Mouse (Mus musculus) MEL (cell line): ENCODE data around the gene Mapk8ip3. TPM values are rescaled to one million over a fixed set of nuclear protein-coding genes. Genes with fewer than 3 reads are reported as not detected.
A peak's percentile ranks its signal among the peaks of the same experiment; 100 is the strongest.

Experiments
- DNase-seq: peaks from one replicate; pipeline ENCODE4 v3.0.0; 2011; ENCODE audit warnings: low read depth, low spot score
- H3K27ac ChIP-seq: 2 replicates; pipeline ENCODE4 v1.5.1; 2012; ENCODE audit warnings: low read depth, mild to moderate bottlenecking, control low read depth, low read length, moderate library complexity; ENCODE audit not compliant: control insufficient read depth
- H3K27me3 ChIP-seq, 2 experiments: fragments of 150-350 bp in 1 of 2; sonication (generic) in 1 of 2; 2 replicates each; pipeline ENCODE4 v1.6.1; 2012; ENCODE audit warnings: low read length in 2 of 2, mild to moderate bottlenecking in 2 of 2, improper control_type of control experiment in 1 of 2, moderate library complexity in 1 of 2; ENCODE audit not compliant: insufficient read depth in 2 of 2, control insufficient read depth in 1 of 2
- H3K36me3 ChIP-seq, 2 experiments: 2 replicates each; pipeline ENCODE4 v1.6.1; 2012 to 2014; ENCODE audit warnings: low read length in 2 of 2, improper control_type of control experiment in 1 of 2, inconsistent platforms in 1 of 2, mild to moderate bottlenecking in 1 of 2; ENCODE audit not compliant: insufficient read depth in 2 of 2, control insufficient read depth in 1 of 2
- H3K4me1 ChIP-seq, 2 experiments: fragments of 150-350 bp in 1 of 2; sonication (generic) in 1 of 2; 2 replicates each; pipeline ENCODE4 v1.6.1; 2012; ENCODE audit warnings: low read length in 2 of 2, improper control_type of control experiment in 1 of 2, mild to moderate bottlenecking in 1 of 2; ENCODE audit not compliant: insufficient read depth in 2 of 2, control insufficient read depth in 1 of 2
- H3K4me3 ChIP-seq, 2 experiments: fragments of 150-350 bp in 1 of 2; sonication (generic) in 1 of 2; 2 replicates each; pipeline ENCODE4 v1.5.1; 2012; ENCODE audit warnings: low read depth in 2 of 2, low read length in 2 of 2, mild to moderate bottlenecking in 2 of 2, moderate library complexity in 2 of 2, control low read depth in 1 of 2, improper control_type of control experiment in 1 of 2; ENCODE audit not compliant: control insufficient read depth in 1 of 2, insufficient read depth in 1 of 2
- H3K79me2 ChIP-seq: 2 replicates; pipeline ENCODE4 v1.6.1; 2012; ENCODE audit warnings: mild to moderate bottlenecking, low read length, moderate library complexity; ENCODE audit not compliant: control insufficient read depth, poor library complexity, insufficient read depth
- H3K9ac ChIP-seq: 2 replicates; pipeline ENCODE4 v1.6.1; 2012; ENCODE audit warnings: low read depth, mild to moderate bottlenecking, control low read depth, low read length, moderate library complexity; ENCODE audit not compliant: control insufficient read depth, poor library complexity, severe bottlenecking
- H3K9me3 ChIP-seq: fragments of 150-350 bp; sonication (generic); replicated peaks from 2 replicates; pipeline ENCODE4 v1.6.1; 2012; ENCODE audit warnings: mild to moderate bottlenecking, low read length, improper control_type of control experiment, moderate library complexity; ENCODE audit not compliant: insufficient read depth
- CHD2 ChIP-seq: IDR thresholded peaks from 2 replicates; pipeline ENCODE4 v1.6.1; 2011; ENCODE audit warnings: low read length, improper control_type of control experiment
- E2F4 ChIP-seq: IDR thresholded peaks from 2 replicates; pipeline ENCODE4 v1.6.1; 2011; ENCODE audit warnings: low read depth, low read length, improper control_type of control experiment, borderline replicate concordance
- EP300 ChIP-seq, 2 experiments: IDR thresholded peaks; 2 replicates each; pipeline ENCODE4 v1.6.1; 2011; ENCODE audit warnings: improper control_type of control experiment in 2 of 2, low read length in 2 of 2, low read depth in 1 of 2, mild to moderate bottlenecking in 1 of 2
- KAT2A ChIP-seq: conservative IDR thresholded peaks from 2 replicates; pipeline ENCODE4 v1.6.1; 2012; ENCODE audit warnings: low read depth, low read length, improper control_type of control experiment, inconsistent platforms
- MAFK ChIP-seq: IDR thresholded peaks from 2 replicates; pipeline ENCODE4 v1.6.1; 2011; ENCODE audit warnings: low read depth, mild to moderate bottlenecking, low read length, improper control_type of control experiment, borderline replicate concordance
- MAX ChIP-seq: IDR thresholded peaks from 2 replicates; pipeline ENCODE4 v1.6.1; 2011; ENCODE audit warnings: low read length, improper control_type of control experiment
- MAZ ChIP-seq: IDR thresholded peaks from 2 replicates; pipeline ENCODE4 v1.6.1; 2012; ENCODE audit warnings: low read depth, mild to moderate bottlenecking, inconsistent platforms, low read length, improper control_type of control experiment
- MXI1 ChIP-seq: IDR thresholded peaks from 2 replicates; pipeline ENCODE4 v1.6.1; 2011; ENCODE audit warnings: mild to moderate bottlenecking, low read depth, low read length, improper control_type of control experiment
- MYC ChIP-seq: IDR thresholded peaks from 2 replicates; pipeline ENCODE4 v1.6.1; 2011; ENCODE audit warnings: low read depth, mild to moderate bottlenecking, low read length, improper control_type of control experiment, moderate library complexity
- NELFE ChIP-seq: IDR thresholded peaks from 2 replicates; pipeline ENCODE4 v1.6.1; 2011; ENCODE audit warnings: low read depth, low read length, improper control_type of control experiment
- NRF1 ChIP-seq: IDR thresholded peaks from 2 replicates; pipeline ENCODE4 v1.6.1; 2014; ENCODE audit warnings: low read depth, mild to moderate bottlenecking, inconsistent platforms, low read length, improper control_type of control experiment, moderate library complexity; ENCODE audit not compliant: poor library complexity, insufficient read depth, severe bottlenecking
- POLR2A ChIP-seq, 2 experiments: IDR thresholded peaks; 2 replicates each; pipeline ENCODE4 v1.6.1; 2011 to 2012; ENCODE audit warnings: low read length in 2 of 2, mild to moderate bottlenecking in 2 of 2, control low read depth in 1 of 2, improper control_type of control experiment in 1 of 2, low read depth in 1 of 2, moderate library complexity in 1 of 2; ENCODE audit not compliant: control insufficient read depth in 1 of 2, insufficient read depth in 1 of 2, poor library complexity in 1 of 2
- POLR2AphosphoS5 ChIP-seq: IDR thresholded peaks from 2 replicates; pipeline ENCODE4 v1.6.1; 2012; ENCODE audit warnings: low read depth, borderline replicate concordance, mild to moderate bottlenecking, inconsistent platforms, low read length, moderate library complexity, mixed read lengths
- SIN3A ChIP-seq: IDR thresholded peaks from 2 replicates; pipeline ENCODE4 v1.6.1; 2012; ENCODE audit warnings: low read length, improper control_type of control experiment, inconsistent platforms
- polyA plus RNA-seq, 2 experiments: library from polyadenylated mRNA; stranded (reverse) in 1 of 2; unstranded in 1 of 2; fragments of >175 nt in 1 of 2; fragments of >200 nt in 1 of 2; gene quantifications; 2 replicates each; pipeline versions ENCODE4 v1.2.1 to v1.2.4; 2012; ENCODE audit warnings: low replicate concordance in 2 of 2, low read depth in 1 of 2; ENCODE audit not compliant: insufficient read length in 2 of 2, insufficient read depth in 1 of 2, missing spikeins in 1 of 2
- total RNA-seq: library from RNA; depleted of rRNA; stranded (reverse); fragments of 300-350 nt; gene quantifications from 2 replicates; pipeline ENCODE4 v1.2.3, GENCODE M21; 2012

Mapk8ip3 gene
- total and polyA plus RNA-seq, 3 experiments: 22.8 to 44.5 TPM; not detected in 1

DNA sequence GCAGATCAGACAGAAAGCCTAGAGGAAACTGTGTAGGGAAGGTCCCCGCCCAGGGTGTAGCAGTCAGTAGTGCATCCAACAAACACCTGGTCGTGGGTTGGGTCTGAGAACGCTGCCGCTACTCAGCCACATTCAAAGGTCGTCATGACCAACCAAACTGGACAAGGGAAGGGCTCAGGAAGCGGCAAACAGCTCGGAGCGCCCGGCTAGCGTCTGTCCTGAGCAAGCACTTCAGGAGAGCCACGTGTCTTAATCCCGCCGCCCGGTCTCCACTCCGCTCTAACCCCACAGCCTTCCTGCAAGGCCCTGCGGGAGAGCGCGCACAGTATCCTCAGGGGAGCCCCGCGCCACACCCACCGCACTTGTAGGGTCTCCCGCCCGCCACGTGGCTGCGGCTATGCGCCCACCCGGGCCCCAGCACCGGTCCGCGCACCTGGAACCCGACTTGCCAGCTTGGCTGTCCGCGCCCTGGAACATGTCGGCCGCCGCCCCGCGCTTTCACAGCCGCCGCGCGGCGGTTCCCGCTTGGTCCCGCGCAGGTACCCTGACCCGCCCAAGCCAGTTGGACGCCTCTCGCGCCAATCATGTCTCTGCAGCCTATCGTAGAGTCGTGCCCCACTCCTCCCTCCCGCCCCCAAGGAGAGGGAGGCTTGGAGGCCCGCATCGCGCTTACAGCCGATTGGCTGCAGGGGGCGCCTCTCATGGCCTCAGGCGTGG is 23.5 kb upstream of the Mapk8ip3 start, which contains the start of gene Jpt2:
Gene Jpt2, minus strand, starts transcription at position 555 of the 717 bp plus-strand sequence.
- Histone ChIP-seq H3K9me3 (no peaks in the 10 kb centered on the region), H3K4me3 (peak within 1 kb of the TSS; percentile 74), H3K36me3 (peaks cover 1 to 11% of the 10 kb centered on the region in 2 experiments; a peak in 3 of 4 replicates), H3K79me2 (peaks cover 17% of the 10 kb centered on the region), H3K4me1 (peaks cover 2 to 11% of the 10 kb centered on the region in 2 experiments; a peak in 3 of 4 replicates), H3K27ac (peak within 1 kb of the TSS; percentile 81), H3K9ac (peak within 1 kb of the TSS; percentile 93), H3K27me3 (no peaks in the 10 kb centered on the region)
- TF ChIP-seq KAT2A: no peak
- peak; percentile 53 for TF ChIP-seq MAX
- peak; percentile 45 for TF ChIP-seq NELFE
- TF ChIP-seq MXI1: peak; percentile 55; the same call in 1 of the 2 replicates
- no peak for TF ChIP-seq MAFK
- no peak for TF ChIP-seq SIN3A
- TF ChIP-seq E2F4: 0 out of 2 replicates have a peak, but pooled peaks have one; percentile 13
- peak; percentile 59 for TF ChIP-seq CHD2
- TF ChIP-seq POLR2A (IDR thresholded peaks at IDR 0.05; ENCODE audit: control insufficient read depth in 1 of 2, insufficient read depth in 1 of 2, low read depth in 1 of 2, low read length in 2 of 2, poor library complexity in 1 of 2): peak; percentile 54 to 67; a peak in 2 of 4 replicates
- TF ChIP-seq NRF1: peak; percentile 51; the same call in 1 of the 2 replicates
- 0 out of 2 replicates have a peak, but pooled peaks have one; percentile 40 for TF ChIP-seq MYC
- DNase-seq: peak; percentile 95

DNA sequence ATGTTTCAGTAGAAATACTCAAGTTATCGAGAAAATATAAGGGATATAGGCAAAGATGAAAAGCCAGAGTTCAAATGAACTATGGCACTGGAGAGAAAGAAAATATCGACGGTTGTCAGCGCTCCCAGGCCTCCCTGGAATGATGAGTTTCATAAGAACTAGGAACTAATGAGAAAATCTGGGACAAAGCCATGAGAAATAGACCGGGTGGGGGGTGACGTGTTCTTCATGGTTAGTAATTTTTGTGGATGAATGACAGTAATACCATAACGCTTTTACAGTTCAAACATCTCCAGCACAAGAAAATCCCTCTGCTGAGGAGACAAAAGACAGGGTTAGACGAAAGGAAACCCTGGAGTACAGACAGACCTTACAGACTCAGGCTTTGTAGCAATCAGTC is 22.6 kb upstream of the Mapk8ip3 start:
- H3K79me2 ChIP-seq: peaks cover 17% of the 10 kb centered on the region
- no peaks in the 10 kb centered on the region for H3K27me3 ChIP-seq
- no peaks in the 10 kb centered on the region for H3K9me3 ChIP-seq
- peak overlapping the region; percentile 71 to 73 for H3K4me3 ChIP-seq
- H3K27ac ChIP-seq: no peak overlapping the region
- DNase-seq: no peak
- H3K4me1 ChIP-seq: peaks cover 2 to 11% of the 10 kb centered on the region in 2 experiments; a peak in 3 of 4 replicates
- no peak for TF ChIP-seq EP300 (IDR thresholded peaks at IDR 0.05; ENCODE audit: low read depth in 1 of 2, low read length in 2 of 2)
- no peak for TF ChIP-seq POLR2AphosphoS5
- no peak for TF ChIP-seq MAZ
- TF ChIP-seq, all 39 proteins: peak for 0
- H3K9ac ChIP-seq: peak overlapping the region; percentile 93
- H3K36me3 ChIP-seq: peaks cover 1 to 11% of the 10 kb centered on the region in 2 experiments; a peak in 3 of 4 replicates
